Mouse (Mus musculus) gastrocnemius, adult 8-10 months (tissue): ENCODE results near the gene Eif2b5. TPM values are rescaled to one million over a fixed set of nuclear protein-coding genes. Genes with fewer than 3 reads are reported as not detected.
A peak's percentile ranks its signal among the peaks of the same experiment; 100 is the strongest.
"Not testable (repeated sequence)": the region's sequence is repeated elsewhere in the genome, so short reads cannot be mapped to it uniquely, and the experiment has no call there.

Experiments
- DNase-seq, 2 experiments: peaks; one replicate each; pipeline ENCODE4 v3.0.0; 2022; ENCODE audit warnings: low spot score in 2 of 2
- total RNA-seq, 4 experiments: library from RNA; stranded (reverse); gene quantifications; 2 replicates each; pipeline ENCODE4 v1.2.4; 2022

The Eif2b5 gene
- total RNA-seq = 10 to 100 TPM; 53.8 to 71.3 (median 68.1) TPM

DNA sequence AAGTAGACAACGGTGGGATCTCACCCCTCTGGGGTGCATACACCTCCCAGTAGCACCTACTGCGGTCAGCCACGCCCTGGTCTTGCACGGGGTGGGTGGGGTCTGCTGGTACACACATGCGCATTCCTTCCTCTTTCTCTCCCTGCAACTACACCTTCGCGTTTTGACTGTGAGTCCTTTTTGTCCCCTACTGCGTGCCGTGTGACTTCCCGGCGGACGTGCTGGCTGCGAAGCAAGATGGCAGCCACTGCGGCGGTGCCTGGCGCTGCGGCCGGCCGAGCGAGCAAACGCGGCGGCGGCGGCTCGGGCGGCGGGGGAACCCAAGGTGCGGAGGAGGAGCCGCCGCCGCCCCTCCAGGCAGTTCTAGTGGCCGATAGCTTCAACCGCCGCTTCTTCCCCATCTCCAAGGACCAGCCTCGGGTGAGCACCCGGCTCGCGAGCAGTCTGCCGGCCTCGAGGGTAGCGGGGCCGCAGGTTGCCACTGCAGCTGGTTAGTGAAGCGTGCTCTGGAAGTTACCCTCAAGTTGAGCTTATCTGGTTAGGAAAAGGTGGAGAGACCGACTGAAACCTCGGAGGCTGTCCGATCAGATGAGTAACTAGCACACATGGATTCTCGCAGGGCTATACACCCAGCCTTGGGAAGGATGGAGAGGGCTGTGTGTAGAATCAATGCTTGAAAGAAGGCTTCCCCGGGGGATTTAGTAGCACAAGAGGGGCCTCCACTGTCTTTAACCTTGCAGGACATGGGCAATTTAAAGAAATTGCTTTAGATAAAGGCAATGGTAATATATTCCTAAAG is at the start of gene Eif2b5:
Gene Eif2b5, plus strand, starts transcription at position 141 of the 799 bp plus-strand sequence.
- peak; percentile 87 to 91 for DNase-seq

DNA sequence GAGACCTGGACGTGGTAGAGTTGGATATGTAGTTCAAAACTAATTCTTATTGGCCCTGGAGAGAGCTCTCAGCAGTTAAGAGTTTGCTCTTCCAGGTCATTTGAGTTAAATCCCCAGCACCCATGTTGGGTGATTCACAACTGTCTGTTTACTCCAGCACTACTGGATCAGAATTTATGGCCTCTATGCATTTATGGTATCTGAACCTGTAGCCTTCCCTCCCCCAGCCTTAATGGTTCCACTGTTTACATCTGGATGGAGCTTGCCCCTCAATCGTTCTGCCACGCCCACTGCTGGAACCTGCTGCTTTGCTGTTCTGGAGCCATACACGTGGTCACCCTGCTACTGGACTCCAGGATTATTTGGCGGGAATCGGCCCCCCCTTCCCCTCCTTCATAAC is 46.8 kb upstream of the Eif2b5 start:
- no peak for DNase-seq

DNA sequence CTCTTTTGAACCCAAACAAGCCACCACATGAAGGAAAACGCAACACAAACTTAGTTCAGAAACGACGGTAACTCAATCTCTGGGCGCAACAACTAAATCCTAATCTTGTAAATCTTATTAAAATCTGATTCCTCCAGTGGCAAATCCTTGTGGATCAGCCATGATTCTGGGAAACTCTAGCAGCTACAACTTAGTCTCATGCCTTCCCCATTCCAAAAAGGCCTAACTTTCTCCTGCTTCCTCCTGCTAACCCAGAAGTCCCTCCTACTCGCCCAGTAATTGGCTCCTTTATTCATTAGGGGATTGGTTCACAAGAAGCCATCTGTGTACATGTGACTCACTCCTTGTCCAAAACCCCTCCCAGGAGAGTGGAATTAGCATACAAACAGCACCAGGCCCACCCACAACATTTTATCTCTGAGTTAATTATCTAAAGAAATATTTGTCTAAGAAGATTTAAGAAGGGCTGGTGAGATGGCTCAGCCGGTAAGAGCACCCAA is 44.4 kb upstream of the Eif2b5 start:
- no peak for DNase-seq

DNA sequence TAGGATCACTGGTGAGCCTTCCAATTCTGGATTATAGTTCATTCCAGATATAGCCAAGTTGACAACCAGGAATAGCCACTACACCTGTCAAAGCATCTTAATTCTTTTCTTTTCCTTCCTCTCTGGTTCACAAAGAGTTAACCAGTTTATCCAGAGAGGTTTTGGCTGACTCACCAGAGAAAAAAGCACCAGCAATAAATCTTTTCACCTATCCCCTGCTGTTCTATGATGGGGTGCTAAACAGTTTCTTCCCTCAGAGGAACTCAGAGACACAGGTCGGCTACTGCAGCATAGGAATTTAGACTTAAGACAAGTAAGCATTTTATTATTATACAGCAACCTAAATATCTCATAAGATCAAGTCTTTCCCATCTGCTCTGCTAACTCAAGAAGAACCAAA is 42.5 kb upstream of the Eif2b5 start:
- DNase-seq = no peak

DNA sequence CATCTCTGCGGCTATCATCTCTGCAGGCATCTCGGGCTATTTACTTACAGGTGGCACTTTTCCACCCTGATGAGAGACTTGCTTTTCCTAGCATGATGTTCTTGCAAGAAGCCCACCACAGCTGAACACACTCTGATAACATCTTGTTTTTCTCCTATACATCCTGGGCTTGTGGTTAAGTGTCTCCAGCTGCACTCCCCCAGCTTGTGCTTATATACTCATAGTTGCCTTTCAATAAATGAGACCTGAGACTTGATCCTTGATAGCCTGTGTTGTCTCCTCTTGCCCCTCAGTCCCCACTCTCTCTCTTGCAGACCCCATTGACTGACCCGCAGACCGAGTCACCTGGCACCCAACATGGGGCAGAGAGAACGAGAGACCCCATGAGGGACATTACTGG is 39.9 kb upstream of the Eif2b5 start:
- not testable (repeated sequence) for DNase-seq

DNA sequence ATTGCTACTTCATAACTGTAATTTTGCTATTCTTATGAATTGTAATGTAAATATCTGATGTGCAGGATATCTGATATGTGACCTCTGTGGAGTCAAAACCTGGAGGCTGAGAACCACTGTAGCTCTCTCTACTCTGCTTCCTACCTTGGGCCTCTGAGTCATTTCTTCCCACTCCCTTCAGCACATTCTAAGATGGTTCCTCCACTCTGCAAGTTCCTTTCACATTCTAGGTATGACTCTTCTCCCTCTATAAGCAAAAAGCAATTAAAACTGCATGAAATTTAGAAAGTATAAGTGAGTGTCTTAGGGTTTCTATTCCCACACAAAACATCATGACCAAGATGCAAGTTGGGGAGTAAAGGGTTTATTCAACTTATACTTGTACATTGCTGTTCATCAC is 33.9 kb upstream of the Eif2b5 start:
- DNase-seq = no peak

DNA sequence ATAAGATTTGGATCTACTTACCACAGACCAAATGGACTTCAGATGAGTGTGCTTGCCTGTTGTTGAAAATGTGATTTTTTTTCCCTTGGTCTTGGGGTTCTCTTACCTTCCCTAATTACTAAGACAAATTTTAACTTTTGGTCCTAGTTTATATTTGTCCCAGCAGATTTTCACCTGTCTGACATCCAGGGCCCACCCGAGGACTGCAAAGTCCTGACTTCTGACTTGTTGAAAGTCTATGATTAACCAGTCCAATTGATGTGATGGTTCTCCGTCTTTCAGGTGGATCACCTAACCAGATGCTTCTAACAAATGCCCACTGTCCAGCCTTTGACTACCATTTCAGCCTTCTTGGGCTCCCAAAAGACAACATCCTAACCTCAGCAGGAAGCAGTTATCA is 27.6 kb upstream of the Eif2b5 start:
- DNase-seq = no peak

DNA sequence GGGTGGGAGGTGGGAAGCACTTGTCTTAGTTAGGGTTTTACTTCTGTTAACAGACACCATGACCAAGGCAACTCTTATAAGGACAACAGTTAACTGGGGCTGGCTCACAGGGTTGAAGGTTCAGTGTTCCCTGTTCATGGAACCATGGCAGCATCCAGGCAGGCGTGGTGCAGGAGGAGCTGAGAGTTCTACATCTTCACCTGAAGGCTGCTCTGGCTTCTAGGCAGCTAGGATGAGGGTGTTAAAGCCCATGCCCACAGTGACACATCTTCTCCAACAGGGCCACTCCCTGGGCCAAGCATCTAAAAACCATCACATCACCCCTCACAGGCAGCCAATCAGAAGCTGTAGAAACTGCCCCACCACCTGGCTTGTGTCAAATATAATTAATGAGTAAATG is 26.9 kb upstream of the Eif2b5 start:
- no peak for DNase-seq

DNA sequence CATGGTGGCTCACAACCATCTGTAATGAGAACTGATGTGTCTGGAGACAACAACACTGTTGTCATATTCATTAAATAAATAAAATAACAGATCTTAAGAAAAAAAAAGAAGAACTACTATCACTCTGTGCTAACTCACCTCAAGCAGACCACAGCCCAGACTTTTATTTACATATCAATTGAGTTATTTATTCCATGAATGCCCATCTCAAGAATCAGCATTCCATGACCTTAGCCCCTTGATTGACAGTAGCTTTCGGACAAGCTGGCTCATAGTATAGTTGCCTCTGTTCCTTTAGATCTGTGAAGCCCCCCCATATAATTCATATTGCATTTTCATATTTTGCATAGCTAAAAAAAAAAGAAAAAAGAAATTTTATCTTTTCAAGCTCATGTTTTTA is 24.9 kb upstream of the Eif2b5 start:
- DNase-seq = no peak

DNA sequence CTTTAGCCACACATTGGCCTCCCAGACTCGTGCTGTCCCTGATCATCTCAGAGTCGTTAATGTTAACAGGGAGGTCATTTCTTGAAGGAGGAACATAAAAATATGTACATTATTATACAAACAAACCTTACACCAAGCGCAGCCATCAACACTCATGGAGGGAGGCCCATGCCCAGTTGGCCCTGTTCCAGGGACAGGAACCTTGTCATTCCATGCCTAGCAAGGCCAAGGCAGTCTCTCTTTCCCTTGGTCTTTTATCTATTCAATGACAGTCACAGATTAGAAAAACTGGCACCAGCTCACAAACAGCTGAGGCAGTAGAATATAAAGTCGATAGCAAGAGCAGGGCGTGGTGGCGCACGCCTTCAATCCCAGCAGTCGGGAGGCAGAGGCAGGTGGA is 24.4 kb upstream of the Eif2b5 start:
- DNase-seq = no peak

DNA sequence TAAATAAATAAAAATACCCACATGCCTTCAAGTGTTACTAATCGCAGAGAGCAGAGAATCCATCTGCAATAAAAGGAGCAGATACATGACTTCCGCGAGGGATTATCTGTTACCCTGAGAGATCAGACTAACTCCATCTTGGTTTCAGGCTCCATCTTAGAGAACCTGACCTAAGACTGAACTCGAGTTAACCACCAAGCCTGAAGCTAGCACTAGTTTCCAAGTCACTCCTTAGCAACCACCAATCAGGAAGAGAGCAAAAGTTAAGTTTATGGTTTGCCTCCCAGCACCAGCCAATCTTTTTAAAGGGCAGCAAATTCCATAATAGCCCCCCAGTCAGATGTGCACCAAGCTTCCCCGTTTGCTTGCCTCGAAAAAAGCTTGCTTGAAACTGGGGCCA is 23.8 kb upstream of the Eif2b5 start:
- no peak for DNase-seq

DNA sequence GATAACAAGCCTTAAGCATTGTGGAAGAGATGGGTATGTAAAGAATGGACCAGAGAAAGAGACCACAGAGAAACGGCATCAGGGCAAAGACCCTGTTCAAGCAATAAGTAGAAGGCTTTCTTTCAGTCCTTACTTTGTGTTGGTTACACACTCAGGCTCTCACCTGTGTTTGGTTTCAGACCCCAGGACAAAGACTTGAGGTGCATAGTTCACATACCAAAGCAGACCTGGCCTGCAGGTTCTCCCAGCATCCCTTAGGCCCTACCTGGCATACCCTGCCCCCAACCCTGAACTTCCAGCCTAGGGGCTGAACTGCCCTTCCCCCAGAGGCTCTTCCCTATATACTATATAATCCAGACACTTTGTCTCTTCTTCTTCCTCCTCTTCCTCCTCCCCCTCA is 23.3 kb upstream of the Eif2b5 start:
- no peak for DNase-seq

DNA sequence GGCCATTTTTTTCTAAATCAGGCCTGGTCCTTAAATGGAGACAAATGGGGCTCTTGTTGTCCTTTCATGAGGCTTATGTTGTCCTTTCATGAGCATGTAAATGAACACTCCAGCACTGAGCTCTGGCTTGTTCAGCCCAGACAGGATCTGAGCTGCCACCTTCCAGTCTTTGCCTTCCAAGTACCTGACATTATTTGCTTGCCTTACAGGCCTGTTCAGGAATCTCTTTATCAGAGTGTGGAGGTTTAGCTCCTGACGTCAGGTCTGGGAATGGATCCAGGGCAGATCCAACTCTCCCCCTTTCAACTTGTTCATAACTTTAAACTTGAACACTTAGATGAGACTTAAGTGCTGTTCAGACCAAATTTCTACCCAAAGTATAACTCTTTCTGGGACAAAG is 21.8 kb upstream of the Eif2b5 start:
- DNase-seq = no peak

DNA sequence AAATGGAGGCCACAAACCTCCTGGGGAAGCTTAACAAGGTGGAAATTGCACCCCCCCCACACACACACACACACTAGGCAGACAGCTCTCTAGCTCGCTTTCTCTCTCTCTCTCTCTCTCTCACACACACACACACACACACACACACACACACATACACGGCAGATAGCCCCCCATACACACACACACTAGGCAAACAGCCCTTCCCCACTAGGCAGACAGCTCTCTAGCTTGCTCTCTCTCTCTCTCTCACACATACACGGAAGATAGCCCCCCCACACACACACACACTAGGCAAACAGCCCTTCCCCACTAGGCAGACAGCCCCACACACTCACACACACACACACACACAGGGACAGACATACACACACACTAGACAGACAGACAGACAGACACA is 21.3 kb upstream of the Eif2b5 start:
- DNase-seq = no peak

DNA sequence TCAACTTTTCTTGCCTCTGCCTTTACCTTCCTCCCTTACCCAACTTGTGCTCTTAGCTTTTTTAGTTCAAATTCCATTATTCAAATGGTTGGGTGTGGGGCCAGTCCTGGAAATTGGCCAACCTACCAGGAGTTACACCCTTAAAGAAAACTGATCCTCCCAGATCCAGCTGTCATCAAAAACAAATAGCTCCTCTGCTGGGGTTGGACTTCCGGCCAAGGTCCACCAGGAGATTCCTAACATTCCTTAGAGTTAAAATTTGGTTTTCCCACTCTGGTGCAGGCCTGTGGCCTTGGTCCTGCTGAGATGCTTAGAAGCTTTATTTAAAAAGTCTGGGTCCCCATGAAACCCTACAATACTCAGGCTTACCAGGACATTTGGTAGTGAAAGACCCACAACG is 20.1 kb upstream of the Eif2b5 start:
- no peak for DNase-seq

DNA sequence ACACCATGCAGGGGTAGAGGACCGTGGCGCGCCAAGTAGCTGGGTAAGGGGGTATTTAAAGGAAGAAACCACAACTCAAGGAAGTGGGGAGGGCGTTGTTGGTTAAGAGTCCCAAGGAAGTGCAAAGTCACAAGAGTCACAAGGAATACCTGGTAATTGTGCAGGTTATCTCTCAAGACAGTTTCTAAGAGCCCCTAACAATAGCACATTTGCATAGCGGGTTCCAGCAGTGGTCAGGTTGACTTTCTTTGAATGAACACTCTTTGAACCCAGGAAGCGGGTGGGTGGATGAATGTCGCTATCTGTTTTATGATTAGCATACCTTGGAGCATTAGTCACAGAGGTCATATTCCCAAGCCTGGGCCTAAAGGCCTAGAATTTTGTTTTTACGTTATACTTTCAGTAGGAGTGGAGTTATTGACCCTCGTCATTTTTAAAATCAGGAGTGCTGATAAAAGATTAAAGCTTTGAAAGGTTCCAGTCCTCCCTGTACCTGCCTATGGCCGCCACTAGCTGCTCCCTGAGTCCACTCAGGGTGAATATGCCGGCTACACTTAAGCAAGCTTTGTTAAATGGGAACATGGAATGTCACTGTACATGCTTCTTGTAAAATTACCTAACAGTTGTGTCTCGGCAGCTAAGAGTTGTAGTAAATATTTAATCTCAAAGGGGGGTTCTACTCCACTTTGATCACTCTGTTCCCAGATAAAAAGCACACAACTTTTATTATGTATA is 19.4 kb upstream of the Eif2b5 start:
- DNase-seq = not testable (repeated sequence)

DNA sequence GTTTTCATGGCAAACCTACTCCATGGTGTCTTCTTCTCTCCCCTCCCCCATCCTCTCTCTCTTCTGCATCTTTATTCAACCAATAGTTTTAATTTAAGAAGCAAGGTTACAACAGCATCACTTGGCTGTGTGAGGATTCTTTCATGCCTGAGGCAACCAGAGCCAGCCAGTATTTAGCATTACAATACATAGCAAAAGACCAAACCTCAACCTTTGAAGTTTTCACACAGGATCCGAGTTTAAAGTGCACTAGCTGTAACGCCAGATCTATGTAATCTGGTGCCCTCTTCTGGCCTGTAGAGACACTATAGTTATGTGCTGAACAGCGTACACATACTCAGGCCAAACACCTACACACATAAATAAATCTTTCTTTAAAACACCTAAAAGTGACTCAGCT is 18.5 kb upstream of the Eif2b5 start:
- DNase-seq = no peak

DNA sequence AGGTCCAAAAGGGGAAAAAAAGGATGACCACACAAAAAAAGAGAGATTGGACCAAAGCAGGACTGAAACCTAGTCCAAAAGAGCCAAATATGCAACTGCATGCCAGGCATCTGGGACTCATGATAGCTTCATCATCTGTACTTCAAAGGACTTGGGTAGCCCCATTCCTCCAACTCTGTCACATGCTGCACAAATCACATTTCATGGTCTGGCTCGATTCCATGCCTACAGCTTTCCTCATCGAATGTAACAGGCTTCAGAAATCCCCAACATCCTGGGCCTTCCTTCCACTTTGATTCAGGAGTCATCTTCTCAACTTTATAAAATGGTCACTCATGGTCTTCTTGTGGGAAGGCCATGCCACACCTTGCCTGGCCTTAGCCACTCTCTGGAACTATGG is 16.9 kb upstream of the Eif2b5 start:
- DNase-seq = no peak

DNA sequence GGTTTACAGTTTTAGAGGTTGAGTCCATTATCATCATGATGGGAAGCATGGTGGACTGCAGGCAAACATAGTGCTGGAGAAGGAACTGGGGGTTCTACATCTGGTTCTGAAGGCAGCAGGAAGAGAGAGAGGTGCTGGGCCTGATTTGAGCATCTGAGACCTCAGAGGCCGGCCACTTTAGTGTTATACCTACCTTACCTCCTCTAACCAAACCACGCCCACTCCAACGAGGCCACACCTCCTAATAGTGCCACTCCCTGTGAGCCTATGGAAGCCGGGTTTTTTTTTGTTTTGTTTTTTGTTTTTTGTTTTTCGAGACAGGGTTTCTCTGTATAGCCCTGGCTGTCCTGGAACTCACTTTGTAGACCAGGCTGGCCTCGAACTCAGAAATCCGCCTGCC is 14.9 kb upstream of the Eif2b5 start:
- DNase-seq = not testable (repeated sequence)

DNA sequence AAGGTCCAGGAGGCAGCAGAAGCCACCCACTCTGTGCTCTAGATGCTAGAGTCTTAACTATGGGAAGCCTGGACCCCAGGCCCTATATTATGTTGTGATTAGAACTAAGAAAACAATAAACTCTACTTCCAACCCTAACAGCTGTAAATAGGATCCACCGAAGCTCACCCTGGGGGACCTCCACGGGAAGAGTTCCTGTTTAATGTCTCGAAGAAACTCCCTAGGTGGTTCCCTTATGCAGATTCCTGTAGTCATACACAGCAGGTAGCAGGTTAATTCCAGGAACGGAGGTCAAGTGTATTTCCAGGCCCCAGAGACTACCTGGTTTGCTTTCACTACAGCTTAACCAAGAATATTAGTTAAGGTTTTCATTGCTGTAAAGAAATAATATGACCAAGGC is 13.6 kb upstream of the Eif2b5 start:
- DNase-seq = no peak

DNA sequence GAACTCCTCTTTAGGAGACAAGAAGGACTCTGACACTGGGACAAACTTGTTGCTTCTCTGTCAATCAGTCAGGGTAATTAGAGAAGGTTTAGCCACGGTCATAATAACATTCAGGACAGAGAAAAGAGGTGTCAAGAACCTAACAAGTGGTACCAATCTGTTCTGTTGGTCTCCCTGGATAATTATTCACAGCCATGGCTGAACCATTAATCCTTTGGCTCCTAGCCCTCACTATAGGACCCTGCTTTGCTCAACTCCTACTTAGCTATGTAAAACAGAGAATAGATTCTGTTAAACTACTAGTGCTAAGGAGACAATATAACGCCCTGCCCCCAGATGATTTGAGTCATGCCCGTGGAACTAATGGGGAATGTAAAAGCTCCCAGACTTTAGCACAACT is 12.6 kb upstream of the Eif2b5 start:
- no peak for DNase-seq

DNA sequence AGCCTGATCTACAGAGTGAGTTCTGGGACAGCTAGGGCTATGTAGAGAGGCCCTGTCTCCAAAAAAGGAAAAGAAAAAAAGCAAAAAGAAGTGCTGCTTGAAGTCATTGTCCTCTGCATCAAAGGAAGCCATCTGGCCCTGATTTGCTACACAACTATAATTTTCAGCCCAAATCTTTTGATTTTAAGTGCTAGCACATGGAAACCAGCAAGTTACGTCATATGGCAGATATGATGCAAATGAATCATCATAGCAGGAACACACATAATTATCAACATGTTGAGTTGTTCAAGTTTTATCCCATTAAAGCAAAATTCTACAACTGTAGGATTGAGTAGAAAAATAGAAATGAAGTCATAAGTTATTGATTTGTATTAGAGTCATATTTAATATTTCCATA is 10.5 kb upstream of the Eif2b5 start:
- DNase-seq = no peak

DNA sequence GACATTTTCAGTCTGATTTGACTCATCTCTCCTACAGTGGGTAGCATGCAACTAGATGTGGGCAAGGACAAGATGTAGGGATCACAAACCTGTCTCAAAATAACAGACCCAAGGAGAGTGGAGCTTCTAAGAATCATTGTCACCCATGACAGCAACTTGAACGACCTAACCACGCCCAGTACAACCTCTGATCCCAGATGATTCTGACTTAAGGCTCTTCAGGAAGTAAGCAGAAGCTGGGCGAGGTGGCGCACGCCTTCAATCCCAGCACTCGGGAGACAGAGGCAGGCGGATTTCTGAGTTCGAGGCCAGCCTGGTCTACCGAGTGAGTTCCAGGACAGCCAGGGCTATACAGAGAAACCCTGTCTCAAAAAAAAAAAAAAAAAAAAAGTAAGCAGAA is 9.9 kb upstream of the Eif2b5 start:
- not testable (repeated sequence) for DNase-seq
